Mouse (Mus musculus) fat pad, adult 2 months (tissue): ENCODE measurements around the gene Sigmar1.
"Not testable (repeated sequence)": the region's sequence is repeated elsewhere in the genome, so short reads cannot be mapped to it uniquely, and the experiment has no call there.

Experiments
- DNase-seq: peaks from one replicate; pipeline ENCODE4 v3.0.0-alpha.2; 2011; ENCODE audit warnings: low read depth, low spot score; ENCODE audit errors: extremely low read depth

Gene Sigmar1

DNA sequence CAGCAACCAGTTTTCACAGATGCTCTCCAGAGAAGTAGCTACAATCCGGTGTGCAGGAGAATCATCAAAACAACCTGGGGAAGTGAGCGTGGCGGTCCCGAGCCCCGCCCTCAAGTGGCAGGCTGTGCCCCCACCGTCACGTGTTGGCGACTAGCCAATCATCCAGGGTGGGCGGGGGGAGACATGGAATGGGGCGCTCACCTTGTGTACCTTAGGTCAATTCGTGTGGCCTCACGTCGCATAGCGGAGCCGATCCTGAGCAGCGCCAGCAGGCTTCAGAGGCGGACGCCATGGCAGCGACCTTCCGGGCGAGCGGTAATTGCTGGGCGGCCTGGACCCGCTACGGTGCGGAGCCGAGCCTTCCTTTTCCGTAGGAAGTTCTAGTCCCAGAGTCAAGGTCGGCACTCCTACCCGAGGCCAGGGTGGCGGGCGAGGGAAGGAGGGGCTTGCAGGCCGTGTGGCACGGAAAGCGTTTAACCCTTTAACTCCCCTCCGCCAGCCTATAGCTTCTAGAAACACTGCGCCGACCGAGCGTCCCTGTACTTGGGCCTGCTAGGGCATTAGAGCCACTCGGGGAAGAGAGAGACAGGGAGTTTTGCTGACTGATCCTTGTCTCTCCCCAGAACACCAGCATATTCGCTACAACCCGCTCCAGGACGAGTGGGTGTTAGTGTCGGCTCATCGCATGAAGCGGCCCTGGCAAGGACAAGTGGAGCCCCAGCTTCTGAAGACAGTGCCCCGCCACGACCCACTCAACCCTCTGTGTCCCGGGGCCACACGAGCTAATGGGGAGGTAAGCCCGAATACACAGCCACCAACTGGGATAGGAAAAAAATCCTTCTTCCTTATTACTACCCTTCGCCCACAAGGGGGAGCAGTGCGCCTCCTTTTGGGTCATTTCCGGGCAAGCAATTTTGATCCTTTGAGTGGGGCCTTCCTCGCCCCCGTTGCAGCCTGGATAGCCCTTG is at the start of gene Sigmar1:
Sigmar1 (minus strand) TSS at position 820 of the 968 bp plus-strand sequence.
- DNase-seq: no peak

DNA sequence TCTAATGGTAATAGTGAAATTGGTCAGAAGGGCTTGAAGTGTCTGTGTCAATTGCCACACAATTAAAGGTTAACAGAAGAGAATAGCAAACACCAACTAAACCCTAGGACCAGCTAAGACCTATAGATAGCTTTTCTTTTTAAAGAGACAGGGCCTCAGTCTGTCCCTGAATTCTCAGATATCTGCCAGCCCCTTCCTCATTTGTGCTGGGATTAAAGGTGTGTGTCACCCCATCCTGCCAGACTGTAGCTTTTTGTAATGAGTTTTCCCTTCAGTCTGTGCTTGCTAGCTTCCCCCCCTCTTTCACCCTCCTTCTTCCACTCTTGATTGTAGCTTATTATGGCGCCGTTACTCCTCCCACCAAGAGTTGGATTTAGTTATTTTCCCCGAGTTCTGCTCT is 27.2 kb upstream of the Sigmar1 start:
- not testable (repeated sequence) for DNase-seq

DNA sequence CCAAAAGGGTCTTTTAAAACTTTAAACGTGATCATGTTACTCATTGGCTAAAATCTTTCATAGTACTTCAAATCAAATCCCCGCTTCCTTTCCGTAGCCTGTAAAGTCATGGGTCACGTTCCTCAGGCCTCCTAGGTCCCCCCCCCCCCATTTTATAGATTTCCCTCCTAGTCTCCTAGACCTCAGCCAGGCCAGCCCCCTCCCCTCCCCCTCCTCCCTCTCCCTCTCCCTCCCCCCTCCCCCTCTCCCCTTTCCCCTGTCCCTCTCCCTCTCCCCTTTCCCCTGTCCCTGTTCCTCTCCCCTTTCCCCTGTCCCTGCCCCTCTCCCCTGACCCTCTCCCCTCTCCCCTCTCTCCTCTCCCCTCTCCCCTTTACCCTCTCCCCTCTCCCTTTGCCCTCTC is 26.8 kb upstream of the Sigmar1 start:
- DNase-seq: not testable (repeated sequence)

DNA sequence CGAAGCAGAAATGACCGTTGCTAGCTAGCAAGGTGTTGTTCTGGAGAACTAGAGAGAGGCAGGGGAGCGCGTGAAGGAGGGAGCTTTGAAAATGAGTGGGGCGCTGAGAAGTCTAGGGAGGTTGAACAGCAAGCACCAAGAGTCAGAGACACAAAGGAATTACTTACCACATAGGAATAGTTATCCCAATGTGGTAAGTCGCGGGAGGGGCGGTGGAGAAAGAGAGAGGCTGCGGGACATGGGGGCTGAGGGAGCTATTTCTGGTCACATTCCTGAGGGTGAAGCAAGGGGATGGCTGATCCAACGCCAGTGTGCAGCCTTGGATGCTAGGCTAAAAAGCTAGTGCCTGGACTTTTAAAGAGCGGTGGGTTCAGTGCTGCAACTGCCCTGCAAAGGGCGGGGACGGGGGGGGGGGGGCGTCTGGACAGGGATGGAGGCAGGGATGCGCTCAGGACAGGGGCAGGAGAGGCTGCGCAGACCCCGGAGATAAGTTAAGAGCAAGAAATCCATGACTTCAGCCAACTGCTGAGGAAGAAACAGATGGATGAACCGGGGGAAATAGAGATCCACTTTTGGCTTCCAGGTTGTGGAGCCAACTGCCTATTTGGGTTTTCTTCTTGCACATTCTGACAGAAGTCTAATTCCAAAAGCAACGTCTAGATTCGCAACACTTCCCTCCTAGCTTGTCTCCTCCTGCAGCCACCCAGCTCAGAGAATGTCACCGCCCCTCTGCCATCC is 26.0 kb upstream of the Sigmar1 start:
- not testable (repeated sequence) for DNase-seq

- not testable (repeated sequence) for DNase-seq
These were observed 25.3 kb upstream of the Sigmar1 start for GRCm38 (mm10) chr4:41781271-41781670.

DNA sequence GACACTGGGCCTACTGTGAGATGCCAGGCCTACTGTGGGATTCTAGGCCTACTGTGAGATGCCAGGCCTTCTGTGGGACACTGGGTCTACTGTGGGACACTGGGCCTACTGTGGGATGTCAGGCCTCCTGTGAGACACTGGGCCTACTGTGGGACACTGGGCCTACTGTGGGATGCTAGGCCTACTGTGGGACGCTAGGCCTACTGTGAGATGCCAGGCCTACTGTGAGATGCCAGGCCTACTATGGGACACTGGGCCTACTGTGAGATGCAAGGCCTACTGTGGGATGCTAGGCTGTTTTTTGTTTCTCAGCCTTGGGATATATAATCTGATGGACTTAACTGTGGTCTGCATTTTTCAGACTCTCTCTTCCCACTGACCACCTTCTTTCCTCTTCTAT is 19.9 kb upstream of the Sigmar1 start:
- DNase-seq: not testable (repeated sequence)

DNA sequence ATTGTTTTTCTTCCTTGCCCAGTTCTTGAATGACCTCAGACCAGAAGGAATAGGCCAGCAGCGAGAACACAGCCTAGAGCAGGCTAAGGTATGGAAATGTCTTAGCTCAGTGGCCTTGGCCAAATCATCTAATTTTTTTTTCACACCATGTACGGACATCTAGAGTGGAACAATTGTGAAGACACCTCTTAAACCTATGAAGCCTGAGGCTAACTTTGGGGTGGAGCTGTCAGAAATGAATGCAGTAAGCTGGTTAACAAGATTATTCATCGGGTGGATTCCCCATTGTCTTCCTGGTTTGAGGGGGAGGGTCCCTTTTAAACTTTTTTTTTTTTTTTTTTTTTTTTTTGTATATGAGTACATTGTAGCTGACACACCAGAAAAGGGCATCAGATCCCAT is 18.5 kb upstream of the Sigmar1 start:
- not testable (repeated sequence) for DNase-seq

DNA sequence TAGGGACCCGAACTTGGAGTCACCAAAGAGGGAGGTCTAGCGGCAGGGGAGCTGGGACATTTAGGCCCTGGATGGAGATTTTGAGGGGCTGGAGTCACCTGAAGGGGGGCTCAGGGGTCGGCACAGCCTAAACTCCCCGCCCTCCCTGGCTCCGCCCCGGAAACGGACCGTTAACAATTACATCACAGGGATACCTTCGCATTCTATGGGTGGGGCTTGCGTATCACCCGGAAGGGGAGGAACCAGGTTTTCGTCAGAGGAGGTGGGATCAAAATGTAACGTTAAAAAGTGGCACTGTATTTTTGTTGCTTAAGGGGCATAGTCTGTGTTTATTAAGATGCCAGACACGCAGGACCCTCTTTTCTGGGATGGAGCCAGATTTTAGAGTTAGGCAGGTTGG is 18.0 kb upstream of the Sigmar1 start, which contains the start of gene Ccl27a:
Ccl27a (minus strand) TSS at position 246 of the 400 bp plus-strand sequence.
- DNase-seq: not testable (repeated sequence)

- not testable (repeated sequence) for DNase-seq
These were observed 17.5 kb upstream of the Sigmar1 start for GRCm38 (mm10) chr4:41773502-41773901.

- DNase-seq: not testable (repeated sequence)
These were observed 17.0 kb upstream of the Sigmar1 start for GRCm38 (mm10) chr4:41772946-41773345.

DNA sequence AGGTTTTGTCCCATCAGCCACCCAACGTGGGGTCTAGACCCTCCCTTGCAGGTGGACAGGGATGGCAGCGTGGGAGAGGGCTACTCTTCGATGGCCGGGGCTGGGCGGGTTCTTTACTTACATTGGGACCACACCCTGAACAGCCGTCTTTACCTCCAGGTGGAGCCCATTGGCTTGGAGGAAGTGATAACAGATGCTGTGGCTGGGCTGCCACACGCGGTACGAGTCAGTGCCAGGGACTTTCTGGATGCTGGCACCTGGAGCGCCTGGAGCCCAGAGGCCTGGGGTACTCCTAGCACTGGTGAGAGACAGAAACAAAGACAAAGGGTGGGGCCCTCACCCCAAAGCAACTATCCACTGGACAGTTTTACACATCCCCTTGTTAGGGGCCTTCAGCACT is 11.3 kb upstream of the Sigmar1 start:
- not testable (repeated sequence) for DNase-seq

DNA sequence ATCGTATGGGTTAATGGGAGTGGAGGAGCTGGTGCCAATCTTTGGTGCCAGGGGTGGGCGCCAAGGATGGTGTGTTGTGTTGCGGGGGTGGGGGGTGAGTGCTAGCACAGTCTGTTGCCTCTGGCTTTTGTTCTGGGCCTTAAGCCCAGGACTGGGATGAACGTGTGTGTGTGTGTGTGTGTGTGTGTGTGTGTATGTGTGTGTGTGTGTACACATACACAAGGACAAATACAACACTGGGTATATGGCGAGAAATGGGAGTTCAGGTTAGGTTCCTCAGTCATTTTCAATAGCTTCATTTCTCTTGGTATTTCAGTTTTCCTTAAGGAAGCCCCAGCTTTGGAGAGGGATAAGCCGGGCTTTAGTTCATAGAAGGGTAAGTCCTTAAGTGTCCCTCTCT is 7.2 kb upstream of the Sigmar1 start:
- DNase-seq: not testable (repeated sequence)

DNA sequence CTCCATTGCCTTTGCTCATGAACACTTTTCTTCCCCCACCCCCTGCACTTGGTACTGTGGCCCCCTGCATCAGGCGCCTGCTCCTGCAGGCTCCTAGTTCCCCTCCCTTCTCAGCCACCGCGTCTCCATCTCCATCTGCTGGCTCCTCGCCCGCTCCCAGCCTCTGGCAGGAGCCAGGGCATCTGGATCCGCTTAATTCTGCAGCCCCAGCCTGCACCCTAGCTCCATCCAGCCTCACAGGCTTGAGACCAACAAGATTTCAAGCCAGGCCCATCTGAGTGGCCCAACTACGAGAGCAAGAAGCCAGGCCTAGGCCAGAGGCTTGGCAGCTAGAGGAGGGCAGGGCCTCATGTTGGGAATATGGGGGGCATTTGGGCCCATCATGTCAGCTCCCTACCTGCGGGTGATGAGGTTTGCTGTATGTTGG is 6.7 kb upstream of the Sigmar1 start:
- DNase-seq: not testable (repeated sequence)

DNA sequence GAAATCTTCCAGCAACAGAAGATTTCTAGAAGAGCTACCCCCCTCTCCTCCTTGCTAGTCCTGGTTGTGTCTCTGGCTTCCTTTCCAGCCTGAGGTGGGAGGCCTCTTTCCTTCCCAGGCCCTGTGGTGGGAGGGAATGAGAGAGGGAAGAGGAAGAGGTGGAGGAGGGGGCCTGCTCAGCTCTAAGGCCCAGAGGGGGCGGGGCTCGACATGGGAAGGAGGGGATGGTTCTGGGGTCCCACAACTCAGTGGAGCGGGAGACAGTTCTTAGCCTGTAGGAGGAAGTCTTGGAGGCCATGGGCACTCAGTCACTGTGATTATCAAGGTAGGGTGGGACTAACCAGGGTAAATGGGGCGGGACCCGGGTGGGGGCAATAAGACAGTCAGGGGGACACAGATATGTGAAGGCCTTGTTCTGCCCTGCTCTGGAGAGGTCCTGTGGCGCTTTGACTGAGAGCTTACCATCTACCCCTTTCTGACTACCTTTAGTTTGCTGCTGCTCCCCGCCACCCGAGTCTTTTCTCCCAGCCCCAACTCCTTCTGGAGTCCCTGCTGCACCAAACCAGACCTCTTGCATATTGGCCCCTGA is 6.2 kb upstream of the Sigmar1 start:
- no peak for DNase-seq

- DNase-seq: no peak
These were observed 5.7 kb upstream of the Sigmar1 start for GRCm38 (mm10) chr4:41761680-41762079.

GRCm38 (mm10) chr4:41760911-41761310 is 5.0 kb upstream of the Sigmar1 start:
- DNase-seq: no peak

DNA sequence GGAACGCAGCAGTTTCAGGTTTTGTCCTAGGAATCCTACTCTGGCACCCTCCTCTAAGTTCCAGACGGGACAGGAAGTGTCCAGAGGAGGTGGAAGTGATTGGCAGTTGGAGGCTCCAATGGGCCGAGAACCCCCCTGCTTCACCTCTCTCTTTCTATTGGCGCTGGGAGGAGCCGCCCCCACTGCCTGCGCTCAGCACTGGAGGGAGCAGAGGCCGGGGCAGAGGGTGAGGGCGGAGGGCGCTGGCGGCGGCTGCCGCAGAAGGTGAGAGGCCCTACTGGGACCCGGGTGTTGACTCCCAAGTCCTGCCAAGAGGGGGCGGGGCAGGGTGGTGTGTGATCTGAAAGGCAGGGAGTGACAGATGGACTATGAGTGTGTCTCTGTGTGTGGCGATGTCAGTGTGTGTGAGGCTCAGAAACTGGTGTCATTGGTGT is 4.3 kb upstream of the Sigmar1 start:
- no peak for DNase-seq

DNA sequence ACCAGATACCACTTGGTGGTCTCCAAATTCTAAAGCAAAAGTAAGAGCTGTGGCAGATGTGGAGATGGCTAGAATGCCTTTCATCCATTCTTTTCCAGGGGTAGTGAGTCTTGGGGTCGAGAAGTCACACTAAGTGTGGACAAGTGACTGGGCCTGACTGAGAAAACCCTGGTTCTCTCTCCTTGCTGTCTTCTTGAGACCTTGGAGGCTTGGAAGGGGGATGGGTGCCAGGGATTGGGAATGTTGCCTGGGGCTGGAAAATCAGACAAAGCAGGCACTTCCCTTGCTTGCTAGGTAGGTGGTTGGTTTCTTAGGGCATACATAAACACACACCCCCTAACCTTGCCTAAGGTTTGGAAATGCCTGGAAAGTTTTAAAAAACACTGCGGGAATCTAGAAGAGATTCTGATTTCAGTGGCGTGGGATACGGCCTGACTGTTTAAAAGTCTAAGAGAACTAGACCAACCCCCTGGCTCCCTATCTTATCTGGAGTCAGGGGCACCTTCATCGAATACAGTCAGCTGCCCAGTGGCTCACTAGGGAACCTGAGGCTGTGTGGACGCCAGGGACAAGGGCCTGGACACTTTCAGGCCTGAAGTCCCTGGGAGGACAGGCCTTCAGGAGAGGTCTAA is 3.8 kb upstream of the Sigmar1 start:
- no peak for DNase-seq

DNA sequence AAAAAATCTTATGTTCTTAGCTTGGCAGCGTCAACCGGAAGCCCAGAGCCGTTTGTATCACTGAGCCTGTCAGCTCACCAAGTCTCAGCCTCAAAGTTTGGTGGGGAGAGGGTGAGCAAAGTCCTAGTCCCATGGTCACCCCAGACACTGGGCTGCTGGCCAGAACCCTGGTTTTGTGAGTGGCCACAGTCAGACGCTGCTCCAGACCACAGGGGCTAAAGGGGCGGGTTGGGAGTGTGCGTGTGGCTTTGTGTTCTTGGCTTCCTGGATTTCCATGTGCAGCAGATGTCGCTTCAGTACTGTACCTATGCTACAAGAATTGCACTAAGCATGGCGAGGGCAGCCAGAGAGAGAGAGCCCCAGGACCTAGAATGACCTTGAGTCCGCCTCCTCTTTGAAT is 3.2 kb upstream of the Sigmar1 start:
- no peak for DNase-seq

GRCm38 (mm10) chr4:41758701-41759100 is 2.7 kb upstream of the Sigmar1 start:
- DNase-seq: no peak

- DNase-seq: no peak
These were observed 2.1 kb upstream of the Sigmar1 start for GRCm38 (mm10) chr4:41758021-41758420.
